Mouse (Mus musculus) heart, adult 8-10 months (tissue): ENCODE measurements around the gene Chst15. TPM values are rescaled to one million over a fixed set of nuclear protein-coding genes. Genes with fewer than 3 reads are reported as not detected.
A peak's percentile ranks its signal among the peaks of the same experiment; 100 is the strongest.

Experiments used
- DNase-seq: peaks from one replicate; pipeline ENCODE4 v3.0.0; 2022; ENCODE audit warnings: low spot score
- total RNA-seq, 4 experiments: library from RNA; stranded (reverse); gene quantifications; 2 replicates each; pipeline ENCODE4 v1.2.4; 2022

Chst15 gene
- total RNA-seq, 4 experiments from 2014 or later, result 5.5 to 8.9 (median 6.6) TPM

GRCm38 (mm10) chr7:132336781-132337180 lies 19.8 kb upstream of the Chst15 start:
- no peak for DNase-seq

DNA sequence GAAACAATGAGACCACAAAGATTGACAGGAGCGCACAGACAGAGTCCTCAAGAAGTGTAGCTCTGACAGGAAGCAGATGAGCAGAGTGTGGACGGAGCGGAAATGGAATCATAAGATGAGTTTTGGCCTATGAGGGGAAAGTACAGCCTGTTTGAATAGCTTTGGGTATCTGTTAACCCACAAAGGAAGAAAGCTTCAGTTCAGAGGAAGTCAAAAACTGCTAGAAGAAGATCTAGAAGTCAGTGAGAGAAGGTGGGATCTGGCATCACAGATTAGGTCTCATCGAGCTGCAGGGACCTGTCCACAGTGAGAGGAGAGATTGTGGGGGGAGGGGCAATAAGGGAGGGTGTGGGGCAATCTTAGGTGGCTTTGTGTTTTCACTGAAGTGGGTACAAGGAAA lies 18.3 kb upstream of the Chst15 start:
- DNase-seq, result no peak

DNA sequence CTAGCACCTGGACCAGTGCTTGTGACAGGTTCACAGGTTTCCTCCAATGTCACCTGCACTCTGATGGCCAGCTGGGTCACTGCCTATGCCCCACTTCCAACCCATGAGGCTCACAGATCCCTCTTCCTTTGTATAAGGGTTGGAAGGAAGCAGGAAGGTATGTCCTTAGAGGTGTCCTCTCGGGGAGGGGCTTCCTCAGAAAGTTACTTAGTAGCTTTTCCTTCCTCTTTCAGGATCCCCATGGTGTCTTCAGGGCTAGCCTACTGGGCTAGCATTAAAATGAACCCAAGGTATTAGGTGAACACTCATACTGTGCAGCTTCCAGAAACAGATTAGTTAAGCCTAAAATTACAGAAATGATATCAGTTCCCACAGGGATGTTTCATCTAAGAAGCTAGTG lies 16.1 kb upstream of the Chst15 start:
- DNase-seq, result no peak

DNA sequence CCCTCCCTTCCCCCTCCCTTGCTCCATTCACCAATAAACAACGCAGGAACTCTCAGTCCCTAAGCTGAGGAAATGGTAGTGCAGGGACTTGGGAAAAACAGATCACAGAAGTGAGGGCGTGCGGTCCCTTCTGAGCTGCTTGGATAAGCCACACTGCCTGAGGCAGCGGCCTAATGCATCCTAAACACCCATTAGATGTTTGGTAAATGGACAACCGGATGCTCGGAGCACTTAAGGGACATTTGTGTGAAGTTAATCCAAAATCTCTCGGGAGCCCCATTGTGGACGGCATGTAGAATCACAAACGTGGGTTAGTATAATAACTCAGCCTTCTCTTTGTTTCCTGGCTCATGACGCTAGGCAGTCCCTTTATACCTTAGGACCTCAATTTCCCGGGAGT lies 15.1 kb upstream of the Chst15 start:
- no peak for DNase-seq

DNA sequence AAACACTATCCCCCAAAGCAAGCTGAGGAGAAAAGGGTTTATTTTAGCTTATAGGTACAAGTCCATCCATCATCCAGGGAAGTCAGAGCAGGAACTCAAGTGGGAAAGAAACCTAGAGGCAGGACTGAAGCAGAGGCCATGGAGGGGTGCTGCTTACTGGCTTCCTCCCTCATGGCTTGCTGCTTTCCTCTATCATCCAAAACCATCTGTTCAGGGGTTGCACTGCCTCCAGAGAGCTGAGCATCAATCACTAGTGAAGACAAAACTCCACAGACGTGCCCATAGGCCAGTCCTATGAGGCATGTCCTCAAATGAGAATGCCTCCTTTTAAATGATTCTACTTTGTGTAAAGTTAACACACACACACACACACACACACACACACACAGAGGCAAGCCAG lies 13.2 kb upstream of the Chst15 start:
- no peak for DNase-seq

DNA sequence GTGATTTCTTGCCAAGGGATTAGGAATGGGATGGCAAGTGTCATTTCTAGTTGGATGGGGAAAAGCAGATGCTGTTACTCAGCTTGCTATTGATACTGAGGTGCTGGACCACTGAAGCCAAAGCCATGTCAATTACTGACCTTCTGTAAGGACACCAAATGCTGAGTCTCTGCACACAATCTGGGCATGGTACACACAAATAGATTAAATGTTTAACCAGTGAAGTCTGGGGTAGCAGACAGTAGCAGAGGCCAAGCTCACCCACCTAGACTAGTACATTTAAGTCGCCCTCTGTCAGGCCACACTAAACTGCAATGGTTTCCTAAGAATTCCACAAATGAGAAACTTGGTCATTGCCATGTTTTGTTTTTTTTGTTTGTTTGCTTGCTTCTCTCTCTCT lies 11.6 kb upstream of the Chst15 start:
- DNase-seq, result no peak

- DNase-seq, result peak; percentile 57
Measured at GRCm38 (mm10) chr7:132325549-132326331, 8.7 kb upstream of the Chst15 start.

- DNase-seq, result no peak
Measured at GRCm38 (mm10) chr7:132323430-132323829, 6.4 kb upstream of the Chst15 start.

DNA sequence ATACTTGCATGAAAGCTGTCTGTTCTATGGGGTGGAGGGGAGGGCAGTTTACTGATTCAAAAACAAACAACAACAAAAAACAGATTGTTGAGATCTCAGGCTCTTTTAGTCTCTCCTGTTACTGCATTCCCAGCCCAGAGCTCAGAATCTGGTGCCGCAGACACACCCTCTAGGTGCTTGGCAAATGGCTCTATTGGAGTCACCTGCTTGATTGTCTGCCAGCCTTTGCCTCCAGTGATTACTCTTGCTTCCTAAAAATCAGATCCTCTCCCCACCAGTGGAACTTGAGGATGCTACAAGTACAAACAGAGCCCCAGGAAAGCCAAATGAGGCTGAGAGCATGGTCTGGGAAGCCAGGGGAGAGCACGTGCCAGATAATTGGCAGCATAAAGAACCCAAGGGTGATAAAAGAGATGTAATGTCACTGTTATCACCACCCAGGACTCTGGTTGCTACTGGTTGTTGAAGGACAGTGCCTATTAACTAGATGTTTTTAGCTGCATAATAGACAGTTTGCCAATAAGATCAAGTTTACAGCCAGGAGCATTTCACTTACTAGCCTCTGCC lies 4.4 kb upstream of the Chst15 start:
- no peak for DNase-seq

GRCm38 (mm10) chr7:132316101-132317035 lies 660 bp downstream of the Chst15 start:
- peak; percentile 47 for DNase-seq

GRCm38 (mm10) chr7:132315149-132316091 lies 1.6 kb downstream of the Chst15 start:
- DNase-seq, result peak; percentile 64

DNA sequence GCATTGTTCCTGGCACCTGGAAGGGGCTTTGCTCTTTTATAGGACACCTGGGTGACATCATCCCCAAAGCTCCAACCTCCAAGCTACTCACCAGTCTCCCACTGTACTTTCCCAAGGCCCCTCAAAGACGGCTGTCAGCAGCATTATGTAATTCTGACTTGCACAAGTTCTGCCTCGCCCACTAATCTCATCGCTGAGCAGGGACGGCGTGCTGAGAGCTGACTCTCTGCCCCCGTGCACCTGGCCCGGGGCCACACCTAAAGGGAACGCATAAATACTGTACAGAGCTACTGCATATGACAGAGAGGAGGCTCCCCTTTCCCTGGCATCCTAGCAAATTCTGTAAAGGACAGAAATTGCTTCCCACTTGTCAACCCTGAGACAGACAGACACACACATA lies 4.6 kb downstream of the Chst15 start:
- DNase-seq, result no peak

DNA sequence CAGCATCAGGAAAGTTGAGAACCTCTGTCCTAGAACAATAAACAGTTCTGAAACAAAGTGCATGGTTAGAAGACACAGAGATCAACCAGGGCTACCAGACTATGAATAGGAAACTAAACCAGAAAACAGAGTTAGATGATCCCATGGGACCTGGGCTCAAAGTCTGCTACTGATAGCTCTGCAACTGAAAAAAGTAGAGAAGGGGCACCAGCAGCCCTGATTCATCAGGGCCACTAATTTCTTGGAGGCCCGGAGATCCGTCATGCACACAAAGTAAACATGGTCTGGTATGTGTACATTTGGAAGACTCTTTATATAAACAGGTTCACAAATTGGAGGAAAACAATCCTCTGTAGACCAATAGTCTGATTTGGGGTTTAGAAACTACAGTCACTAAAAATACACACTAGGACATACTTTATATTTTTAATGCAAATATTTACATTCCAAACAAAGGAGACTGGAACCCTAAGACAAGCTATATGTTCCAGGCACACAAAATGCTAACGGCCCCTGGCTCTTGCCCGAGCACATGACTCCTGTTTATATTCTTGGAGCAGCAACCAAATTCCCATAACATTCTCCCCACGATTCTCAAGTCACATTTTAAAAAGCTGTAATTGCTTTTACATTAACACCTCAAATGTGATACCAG lies 8.4 kb downstream of the Chst15 start:
- DNase-seq, result no peak

DNA sequence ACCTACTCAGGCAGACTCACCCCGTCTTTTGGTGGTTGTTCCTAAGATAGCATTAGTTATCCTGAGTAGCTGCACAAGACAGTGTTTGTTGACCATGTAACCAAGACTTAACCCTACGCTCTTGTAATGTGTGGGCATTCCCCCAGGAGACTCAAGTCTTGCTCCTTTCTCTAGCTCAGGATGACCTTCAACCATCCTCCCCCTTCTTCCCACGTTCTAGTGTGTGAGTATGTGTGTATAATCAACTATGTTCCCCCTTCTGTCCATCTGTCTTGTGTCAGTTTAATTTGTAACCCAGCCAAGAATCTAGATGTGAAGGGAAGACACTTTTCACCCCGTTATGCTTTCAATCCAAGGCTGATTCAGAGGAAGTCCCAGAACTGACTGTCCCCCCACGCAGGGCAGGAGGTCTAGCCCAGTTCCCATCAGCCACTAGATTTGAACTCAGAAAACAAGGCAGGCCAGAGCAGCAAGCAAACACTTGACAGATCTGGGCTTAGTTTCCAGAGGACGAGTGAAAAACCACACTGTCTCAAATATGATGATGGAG lies 9.2 kb downstream of the Chst15 start:
- DNase-seq, result no peak

- DNase-seq, result no peak
Measured at GRCm38 (mm10) chr7:132306671-132307412, 10.2 kb downstream of the Chst15 start.

- no peak for DNase-seq
Measured at GRCm38 (mm10) chr7:132305492-132306375, 11.3 kb downstream of the Chst15 start.

DNA sequence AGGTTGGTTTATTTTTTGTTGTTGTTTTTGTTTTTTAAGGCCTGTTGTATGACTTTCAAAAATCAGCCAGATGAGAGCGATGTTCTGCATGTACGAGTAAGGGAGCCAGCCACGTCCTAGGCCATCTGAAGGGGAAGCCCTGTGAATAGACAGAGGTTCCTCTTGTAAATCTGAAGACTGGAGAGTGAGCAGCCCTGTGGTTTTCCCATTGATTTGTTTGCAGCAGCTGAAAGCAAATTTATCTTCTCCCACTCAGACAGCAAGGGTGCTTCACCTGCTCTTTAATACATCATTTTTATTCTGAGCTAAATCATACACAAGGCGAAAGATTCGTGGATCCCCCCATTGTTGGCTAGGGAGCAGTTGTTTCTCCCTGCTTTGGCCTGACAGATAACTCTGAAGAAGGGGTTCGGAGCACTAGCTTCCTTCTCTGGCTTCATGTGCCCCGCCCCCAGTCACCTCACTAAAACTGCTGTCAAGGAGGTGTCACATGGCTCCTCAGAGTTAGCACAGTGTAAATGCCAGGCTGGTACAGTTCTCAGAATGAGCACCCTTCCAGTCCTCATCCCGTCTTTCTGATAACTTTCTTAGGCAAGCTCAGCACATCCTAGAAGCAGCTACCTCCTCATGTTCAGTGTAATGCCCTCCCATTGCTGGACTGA lies 12.5 kb downstream of the Chst15 start:
- DNase-seq, result no peak

GRCm38 (mm10) chr7:132303988-132304387 lies 13.0 kb downstream of the Chst15 start:
- DNase-seq, result no peak
